ENCODE assay signal across 11 mouse cellular contexts in the genomic region with DNA sequence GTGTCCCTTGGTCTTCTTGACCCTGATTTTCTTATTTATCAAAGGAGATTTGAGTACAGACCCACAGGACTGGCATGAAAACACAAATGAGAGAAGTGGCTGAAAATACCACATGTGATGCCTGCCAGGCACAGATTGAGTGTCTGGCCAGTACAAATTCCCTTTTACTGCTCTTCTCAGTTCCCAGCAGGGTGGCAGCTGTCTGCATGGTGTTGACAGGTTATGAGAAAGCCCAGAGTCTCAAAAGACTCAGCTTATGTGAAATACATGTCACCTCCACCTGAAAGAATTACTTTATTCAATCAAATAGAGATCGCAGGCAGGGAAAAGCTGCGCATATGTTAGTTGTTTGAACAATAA.
DNase-seq lines count a peak whose midpoint lies in the region; TF ChIP-seq lines count a peak whose summit lies in the region.
"Had no signal": no experiment of that assay in that cellular context is flagged by ENCODE, and none has a peak within 500 bp of the region (broad histone marks: within the 10 kb centered on the region; RNA-seq: fewer than 3 reads in every experiment).

No protein-coding gene starts in this region.

- H3K36me3 ChIP-seq in heart, adult 2 months (ENCODE audit: control insufficient read depth, insufficient read depth, low read length) = no peaks in the 10 kb centered on the region
- H3K36me3 ChIP-seq: stomach, embryonic 15.5 days had no signal

- TF ChIP-seq CTCF in gastrocnemius, adult 2 months (IDR thresholded peaks at IDR 0.05) = no peak
- no peak for TF ChIP-seq CTCF in heart, adult 2 months (IDR thresholded peaks at IDR 0.05)

- no peaks in the 10 kb centered on the region for H3K79me2 ChIP-seq in heart, adult 2 months (replicated peaks; ENCODE audit: control insufficient read depth, insufficient read depth, low read length)

- intact Hi-C loops in gastrocnemius, adult 2 months (cut with DNase I) = no loop called here
- intact Hi-C loops in heart, adult 2 months (cut with DNase I) = loop anchor here (10.0 kb wide), 1 partner anchor 211 kb away; no protein-coding TSS in a partner anchor
- intact Hi-C loops in heart, postnatal 14 days (cut with DNase I) = no loop called here

- peak; percentile 66; the same call in 1 of the 2 replicates for TF ChIP-seq EP300 in heart, adult 2 months (IDR thresholded peaks at IDR 0.05; ENCODE audit: insufficient read depth, low read depth, low read length)

- 51% methylated on average over 2 of the region's 2 CpGs for WGBS in heart, adult 2 months

- H3K9ac ChIP-seq in heart, adult 2 months (ENCODE audit: low read depth, low read length) = no peak overlapping the region
- H3K9ac ChIP-seq: stomach, embryonic 15.5 days had no signal

- H3K27me3 ChIP-seq in heart, adult 2 months (ENCODE audit: control insufficient read depth, insufficient read depth, low read length) = no peaks in the 10 kb centered on the region
- H3K27me3 ChIP-seq: stomach, embryonic 15.5 days had no signal

- peak overlapping the region; percentile 81 for H3K27ac ChIP-seq in gastrocnemius, adult 2 months
- H3K27ac ChIP-seq in heart, adult 2 months = peak overlapping the region; percentile 63
- H3K27ac ChIP-seq: stomach, embryonic 15.5 days had no signal

- peak; percentile 51 for DNase-seq in gastrocnemius, adult 2 months
- DNase-seq in gastrocnemius, postnatal 4 days (ENCODE audit: low spot score in 2 of 2) = no peak
- peak; percentile 44 for DNase-seq in cerebellum, adult 8-10 months
- peak; percentile 19 to 46 for DNase-seq in heart, adult 2 months
- peak; percentile 3 to 42 for DNase-seq in heart, postnatal 14 days
- DNase-seq in T-cell, adult 2 months (ENCODE audit: low spot score) = no peak
- DNase-seq in kidney, postnatal 25 days = no peak
- DNase-seq in yolk sac, embryonic 10.5 days (ENCODE audit: low spot score) = no peak
- DNase-seq: kidney, adult 2 months; thymus, postnatal 36 days had no signal

- H3K4me3 ChIP-seq in gastrocnemius, adult 2 months = no peak overlapping the region
- H3K4me3 ChIP-seq in heart, adult 2 months = no peak overlapping the region
- H3K4me3 ChIP-seq: stomach, embryonic 15.5 days had no signal

- TF ChIP-seq POLR2A in heart, adult 2 months (IDR thresholded peaks at IDR 0.05; ENCODE audit: insufficient read depth, low read depth, low read length) = no peak

- H3K4me1 ChIP-seq in heart, adult 2 months (ENCODE audit: control insufficient read depth, insufficient read depth, low read length) = peaks cover 1% of the 10 kb centered on the region
- H3K4me1 ChIP-seq: stomach, embryonic 15.5 days had no signal

Comparison
In these comparisons a context has a peak if more than half of its experiments do, and no peak if none do; other contexts are left out.
1. DNase-seq: peak in gastrocnemius, adult 2 months (single experiment), cerebellum, adult 8-10 months (single experiment), heart, adult 2 months (2 of 2) and heart, postnatal 14 days (2 of 2); none in gastrocnemius, postnatal 4 days (0 of 2), T-cell, adult 2 months (single experiment), kidney, postnatal 25 days (0 of 2) and yolk sac, embryonic 10.5 days (single experiment).